In the genomic region with DNA sequence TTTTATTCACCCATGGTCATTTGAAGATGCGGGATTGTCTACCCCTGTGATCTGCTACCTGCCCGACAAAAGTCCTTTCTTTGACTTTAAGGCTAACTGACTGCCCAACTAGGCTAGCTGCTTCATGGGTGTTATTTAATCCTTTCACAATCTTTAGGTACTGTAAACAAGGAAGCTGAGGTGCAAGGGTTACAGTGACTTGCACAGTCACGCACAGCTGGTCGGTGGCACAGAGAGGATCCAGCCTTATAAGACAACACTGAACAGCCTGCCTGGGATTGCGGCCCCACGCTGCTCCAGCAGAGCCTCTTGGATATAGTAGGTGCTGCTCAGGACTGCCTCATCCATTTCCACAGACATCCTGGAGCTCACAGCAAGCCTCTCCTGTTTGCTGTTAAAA, we compare ENCODE assay signal across 7 mouse cellular contexts. TPM values are rescaled to one million over a fixed set of nuclear protein-coding genes. Genes with fewer than 3 reads are reported as not detected.
DNase-seq lines count a peak whose midpoint lies in the region; ATAC-seq and TF ChIP-seq lines count a peak whose summit lies in the region.

No protein-coding gene starts in this region.

- DNase-seq in hindbrain, embryonic 11.5 days (ENCODE audit: low spot score) = no peak
- DNase-seq in CH12.LX (ENCODE audit: extremely low read depth) = no peak
- no peak for DNase-seq in embryonic facial prominence, embryonic 10.5 days (ENCODE audit: low spot score)
- DNase-seq in layer of hippocampus, adult 9-11 months = no peak

- H3K79me2 ChIP-seq in CH12.LX (replicated peaks; ENCODE audit: control insufficient read depth, extremely low read depth, insufficient read depth, poor library complexity, severe bottlenecking) = peaks cover 76% of the 10 kb centered on the region

- dilution Hi-C loops in CH12.LX (cut with MboI; ENCODE audit: extremely low pct_ligation_motif_present, extremely low pct_unique_long_range_greater_than_20kb, low sequenced_read_pairs) = no loop called here

- H3K4me1 ChIP-seq in hindbrain, embryonic 15.5 days (replicated peaks) = peaks cover 57% of the 10 kb centered on the region
- H3K4me1 ChIP-seq in hindbrain, embryonic 11.5 days (replicated peaks; ENCODE audit: control insufficient read depth, insufficient read depth, low read length) = peaks cover 12% of the 10 kb centered on the region; the same call in 1 of the 2 replicates
- peaks cover 10 to 58% of the 10 kb centered on the region in 2 experiments for H3K4me1 ChIP-seq in CH12.LX (ENCODE audit: control insufficient read depth in 1 of 2, insufficient read depth in 2 of 2)
- peaks cover 44% of the 10 kb centered on the region for H3K4me1 ChIP-seq in embryonic facial prominence, embryonic 10.5 days
- peaks cover 62% of the 10 kb centered on the region for H3K4me1 ChIP-seq in liver, embryonic 16.5 days (ENCODE audit: control insufficient read depth, low read depth, low read length)

- no peak for ATAC-seq in hindbrain, embryonic 15.5 days (ENCODE audit: low FRiP score, low read depth)
- ATAC-seq in hindbrain, embryonic 11.5 days (ENCODE audit: low FRiP score) = no peak
- ATAC-seq in liver, embryonic 16.5 days (ENCODE audit: low read depth) = peak; percentile 14
- ATAC-seq in cerebellum, adult (ENCODE audit: insufficient number of reproducible peaks, low FRiP score, low TSS enrichment) = no peak

- in situ Hi-C loops in CH12.LX (cut with MboI; ENCODE audit: low pct_ligation_motif_present, low pct_unique_long_range_greater_than_20kb, low sequenced_read_pairs) = no loop called here

- no peaks in the 10 kb centered on the region for H3K27me3 ChIP-seq in hindbrain, embryonic 15.5 days
- H3K27me3 ChIP-seq in hindbrain, embryonic 11.5 days (ENCODE audit: control insufficient read depth, insufficient read depth, low read length) = no peaks in the 10 kb centered on the region
- H3K27me3 ChIP-seq in CH12.LX (replicated peaks) = peaks cover under 1% of the 10 kb centered on the region
- no peaks in the 10 kb centered on the region for H3K27me3 ChIP-seq in embryonic facial prominence, embryonic 10.5 days (replicated peaks; ENCODE audit: low read depth, poor library complexity, severe bottlenecking)
- no peaks in the 10 kb centered on the region for H3K27me3 ChIP-seq in liver, embryonic 16.5 days (ENCODE audit: control insufficient read depth, insufficient read depth, low read depth, low read length)

- H3K36me3 ChIP-seq in hindbrain, embryonic 15.5 days = no peaks in the 10 kb centered on the region
- no peaks in the 10 kb centered on the region for H3K36me3 ChIP-seq in hindbrain, embryonic 11.5 days (ENCODE audit: control insufficient read depth, insufficient read depth, low read length)
- H3K36me3 ChIP-seq in CH12.LX (replicated peaks in 1 of 2; ENCODE audit: control insufficient read depth in 1 of 2, insufficient read depth in 1 of 2, low read length in 1 of 2) = peaks cover 0 to 39% of the 10 kb centered on the region in 2 experiments
- peaks cover 29% of the 10 kb centered on the region for H3K36me3 ChIP-seq in embryonic facial prominence, embryonic 10.5 days (replicated peaks)
- no peaks in the 10 kb centered on the region for H3K36me3 ChIP-seq in liver, embryonic 16.5 days (ENCODE audit: control insufficient read depth, insufficient read depth)

- no peak overlapping the region for H3K27ac ChIP-seq in hindbrain, embryonic 15.5 days (replicated peaks)
- H3K27ac ChIP-seq in hindbrain, embryonic 11.5 days (ENCODE audit: low read depth, low read length) = no peak overlapping the region
- H3K27ac ChIP-seq in CH12.LX (ENCODE audit: insufficient read depth, low read depth) = no peak overlapping the region
- H3K27ac ChIP-seq in embryonic facial prominence, embryonic 10.5 days (replicated peaks) = no peak overlapping the region
- peak overlapping the region; percentile 99 for H3K27ac ChIP-seq in liver, embryonic 16.5 days (ENCODE audit: low read length)

- TF ChIP-seq CTCF in CH12.LX (conservative IDR thresholded peaks at IDR 0.05 in 1 of 2, IDR thresholded peaks at IDR 0.05 in 1 of 2; ENCODE audit: low read depth in 2 of 2, low read length in 2 of 2) = no peak

- 85% methylated on average over 6 of the region's 6 CpGs for WGBS in hindbrain, embryonic 15.5 days
- 91% methylated on average over 6 of the region's 6 CpGs for WGBS in hindbrain, embryonic 11.5 days
- WGBS in embryonic facial prominence, embryonic 10.5 days = 88% methylated on average over 6 of the region's 6 CpGs
- WGBS in liver, embryonic 16.5 days (ENCODE audit: insufficient replicate concordance) = 56% methylated on average over 6 of the region's 6 CpGs

- no peaks in the 10 kb centered on the region for H3K9me3 ChIP-seq in hindbrain, embryonic 15.5 days
- H3K9me3 ChIP-seq in hindbrain, embryonic 11.5 days (ENCODE audit: control insufficient read depth, low read length) = no peaks in the 10 kb centered on the region
- no peaks in the 10 kb centered on the region for H3K9me3 ChIP-seq in CH12.LX (replicated peaks; ENCODE audit: low read length)
- no peaks in the 10 kb centered on the region for H3K9me3 ChIP-seq in embryonic facial prominence, embryonic 10.5 days
- no peaks in the 10 kb centered on the region for H3K9me3 ChIP-seq in liver, embryonic 16.5 days (replicated peaks; ENCODE audit: control insufficient read depth, low read length)

- TF ChIP-seq POLR2A in CH12.LX (IDR thresholded peaks at IDR 0.05; ENCODE audit: low read depth, low read length) = no peak

- no peak for TF ChIP-seq RAD21 in CH12.LX (IDR thresholded peaks at IDR 0.05; ENCODE audit: low read depth, low read length)

- TF ChIP-seq EP300 in CH12.LX (IDR thresholded peaks at IDR 0.05; ENCODE audit: low read length) = no peak

- H3K4me3 ChIP-seq in hindbrain, embryonic 15.5 days = no peak overlapping the region
- H3K4me3 ChIP-seq in hindbrain, embryonic 11.5 days (ENCODE audit: low read depth, low read length) = no peak overlapping the region
- no peak overlapping the region for H3K4me3 ChIP-seq in CH12.LX (replicated peaks in 1 of 3; ENCODE audit: low read depth in 2 of 3, low read length in 2 of 3, poor library complexity in 1 of 3)
- 0 out of 2 replicates have a peak overlapping the region, but pooled peaks have one; percentile 5 for H3K4me3 ChIP-seq in embryonic facial prominence, embryonic 10.5 days
- H3K4me3 ChIP-seq in liver, embryonic 16.5 days (ENCODE audit: low read depth, low read length) = peak overlapping the region; percentile 92

- no peak overlapping the region for H3K9ac ChIP-seq in hindbrain, embryonic 15.5 days
- no peak overlapping the region for H3K9ac ChIP-seq in hindbrain, embryonic 11.5 days (ENCODE audit: low read depth, low read length)
- no peak overlapping the region for H3K9ac ChIP-seq in CH12.LX (ENCODE audit: insufficient read depth, low read depth)
- H3K9ac ChIP-seq in liver, embryonic 16.5 days (ENCODE audit: low read depth, low read length) = peak overlapping the region; percentile 40

- H3K4me2 ChIP-seq in hindbrain, embryonic 15.5 days = peak overlapping the region; percentile 90
- no peak overlapping the region for H3K4me2 ChIP-seq in hindbrain, embryonic 11.5 days (replicated peaks; ENCODE audit: low read depth, low read length)
- H3K4me2 ChIP-seq in CH12.LX (ENCODE audit: insufficient read depth, low read depth, poor library complexity, severe bottlenecking) = peak overlapping the region; percentile 17; the same call in 1 of the 2 replicates
- H3K4me2 ChIP-seq in liver, embryonic 16.5 days (ENCODE audit: low read depth, low read length) = peak overlapping the region; percentile 89

RNA-seq across cellular contexts. Expression of a gene that starts 4.6 kb away (rescaled TPM):
- 23.2 and 24.5 TPM in 2 replicates for polyA plus RNA-seq in hindbrain, embryonic 15.5 days (2015; fragmentation: Nextera tagmentation; extraction: Ambion mirVana)
- 12.2 and 14.7 TPM in 2 replicates for polyA plus RNA-seq in hindbrain, embryonic 11.5 days (2014; fragmentation: Nextera tagmentation; extraction: Ambion mirVana)
- 34.9 and 41.0 TPM in 2 replicates for total RNA-seq in CH12.LX (2012; rRNA removed)
- total RNA-seq in CH12.LX (2014; rRNA removed) = 48.3 and 50.6 TPM in 2 replicates
- 28.2 and 30.1 TPM in 2 replicates for polyA plus RNA-seq in CH12.LX (2012; ENCODE audit: insufficient read length, low read depth)
- polyA plus RNA-seq in embryonic facial prominence, embryonic 10.5 days (2016; fragmentation: Nextera tagmentation; extraction: Ambion mirVana) = 22.9 and 23.9 TPM in 2 replicates
- 19.2 and 21.6 TPM in 2 replicates for polyA plus RNA-seq in liver, embryonic 16.5 days (2015; fragmentation: Nextera tagmentation; extraction: Ambion mirVana)

RNA-seq across cellular contexts. Expression of a gene that starts 7.5 kb away (rescaled TPM):
- 49.4 and 50.1 TPM in 2 replicates for polyA plus RNA-seq in hindbrain, embryonic 15.5 days (2015; fragmentation: Nextera tagmentation; extraction: Ambion mirVana)
- polyA plus RNA-seq in hindbrain, embryonic 11.5 days (2014; fragmentation: Nextera tagmentation; extraction: Ambion mirVana) = 28.1 and 33.9 TPM in 2 replicates
- total RNA-seq in CH12.LX (2012; rRNA removed) = 32.9 and 34.2 TPM in 2 replicates
- total RNA-seq in CH12.LX (2014; rRNA removed) = 25.3 and 25.5 TPM in 2 replicates
- 45.2 and 45.3 TPM in 2 replicates for polyA plus RNA-seq in CH12.LX (2012; ENCODE audit: insufficient read length, low read depth)
- 47.7 and 51.6 TPM in 2 replicates for polyA plus RNA-seq in embryonic facial prominence, embryonic 10.5 days (2016; fragmentation: Nextera tagmentation; extraction: Ambion mirVana)
- polyA plus RNA-seq in liver, embryonic 16.5 days (2015; fragmentation: Nextera tagmentation; extraction: Ambion mirVana) = 26.2 and 28.5 TPM in 2 replicates

RNA-seq across cellular contexts. Expression of a gene that starts 12.5 kb away (rescaled TPM):
- polyA plus RNA-seq in hindbrain, embryonic 15.5 days (2015; fragmentation: Nextera tagmentation; extraction: Ambion mirVana) = 224 and 236 TPM in 2 replicates
- polyA plus RNA-seq in hindbrain, embryonic 11.5 days (2014; fragmentation: Nextera tagmentation; extraction: Ambion mirVana) = 337 and 338 TPM in 2 replicates
- 109 and 142 TPM in 2 replicates for total RNA-seq in CH12.LX (2012; rRNA removed)
- 495 and 496 TPM in 2 replicates for total RNA-seq in CH12.LX (2014; rRNA removed)
- 212 and 234 TPM in 2 replicates for polyA plus RNA-seq in CH12.LX (2012; ENCODE audit: insufficient read length, low read depth)
- polyA plus RNA-seq in embryonic facial prominence, embryonic 10.5 days (2016; fragmentation: Nextera tagmentation; extraction: Ambion mirVana) = 250 and 258 TPM in 2 replicates
- polyA plus RNA-seq in liver, embryonic 16.5 days (2015; fragmentation: Nextera tagmentation; extraction: Ambion mirVana) = 116 and 125 TPM in 2 replicates

RNA-seq across cellular contexts. Expression of a gene that starts 24.1 kb away (rescaled TPM):
- polyA plus RNA-seq in hindbrain, embryonic 15.5 days (2015; fragmentation: Nextera tagmentation; extraction: Ambion mirVana) = 91.4 and 94.3 TPM in 2 replicates
- polyA plus RNA-seq in hindbrain, embryonic 11.5 days (2014; fragmentation: Nextera tagmentation; extraction: Ambion mirVana) = 74.6 and 76.1 TPM in 2 replicates
- 17.6 and 20.2 TPM in 2 replicates for total RNA-seq in CH12.LX (2012; rRNA removed)
- total RNA-seq in CH12.LX (2014; rRNA removed) = 19.3 and 19.5 TPM in 2 replicates
- polyA plus RNA-seq in CH12.LX (2012; ENCODE audit: insufficient read length, low read depth) = 16.9 and 20.7 TPM in 2 replicates
- polyA plus RNA-seq in embryonic facial prominence, embryonic 10.5 days (2016; fragmentation: Nextera tagmentation; extraction: Ambion mirVana) = 60.3 and 69.6 TPM in 2 replicates
- polyA plus RNA-seq in liver, embryonic 16.5 days (2015; fragmentation: Nextera tagmentation; extraction: Ambion mirVana) = 10.2 and 11.8 TPM in 2 replicates

RNA-seq across cellular contexts. Expression of a gene that starts 24.4 kb away (rescaled TPM):
- 4.5 and 4.9 TPM in 2 replicates for polyA plus RNA-seq in hindbrain, embryonic 15.5 days (2015; fragmentation: Nextera tagmentation; extraction: Ambion mirVana)
- 3.7 and 6.0 TPM in 2 replicates for polyA plus RNA-seq in hindbrain, embryonic 11.5 days (2014; fragmentation: Nextera tagmentation; extraction: Ambion mirVana)
- total RNA-seq in CH12.LX (2012; rRNA removed) (0.34 and 0.42 TPM in 2 replicates), CH12.LX (2014; rRNA removed) (0.12 and 0.48 TPM in 2 replicates)
- polyA plus RNA-seq in CH12.LX (2012; ENCODE audit: insufficient read length, low read depth) = 0.20 and 0.31 TPM in 2 replicates
- polyA plus RNA-seq in embryonic facial prominence, embryonic 10.5 days (2016; fragmentation: Nextera tagmentation; extraction: Ambion mirVana) = 2.0 and 2.3 TPM in 2 replicates
- 0.14 and 0.15 TPM in 2 replicates for polyA plus RNA-seq in liver, embryonic 16.5 days (2015; fragmentation: Nextera tagmentation; extraction: Ambion mirVana)

Comparison
In these comparisons a context has a peak if more than half of its experiments do, and no peak if none do; other contexts are left out.
1. H3K4me3 ChIP-seq: peak in embryonic facial prominence, embryonic 10.5 days (single experiment) and liver, embryonic 16.5 days (single experiment); none in hindbrain, embryonic 15.5 days (single experiment), hindbrain, embryonic 11.5 days (single experiment) and CH12.LX (0 of 3).